Mouse (Mus musculus): ENCODE data around the gene Mtcl1. TPM values are rescaled to one million over a fixed set of nuclear protein-coding genes. Genes with fewer than 3 reads are reported as not detected.

The Mtcl1 gene
- polyA plus RNA-seq, 1 experiment from 2014 or later = 10.4 TPM

DNA sequence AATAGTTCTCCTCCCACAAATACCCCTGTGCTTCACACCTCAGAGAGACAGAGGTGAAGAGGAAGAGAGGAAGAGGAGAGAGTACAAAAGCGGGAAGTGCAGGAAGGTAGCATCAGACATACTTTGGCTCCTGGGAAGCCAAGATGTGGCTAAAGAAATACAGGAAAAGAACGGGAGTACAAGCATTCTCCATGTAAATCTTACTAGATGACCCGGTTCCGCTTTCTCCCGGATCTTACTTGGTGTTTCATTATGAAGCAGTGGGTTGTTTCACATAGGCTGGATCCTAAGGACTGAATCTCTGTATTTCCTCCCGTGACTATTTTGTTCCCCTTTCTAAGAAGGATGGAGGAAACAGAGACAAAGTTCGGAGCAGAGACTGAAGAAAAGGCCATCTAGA, 43.9 kb downstream of the Mtcl1 start:
- 54% methylated on average over 7 of the region's 7 CpGs for WGBS
- H3K36me3 ChIP-seq = no peaks in the 10 kb centered on the region
- H3K27ac ChIP-seq = no peak overlapping the region
- no peak overlapping the region for H3K4me3 ChIP-seq
- no peak overlapping the region for H3K9ac ChIP-seq
- H3K4me1 ChIP-seq = peaks cover 19% of the 10 kb centered on the region
- H3K27me3 ChIP-seq = no peaks in the 10 kb centered on the region
- no peaks in the 10 kb centered on the region for H3K9me3 ChIP-seq
- 0 out of 2 replicates have a peak overlapping the region, but pooled peaks have one; percentile 4 for H3K4me2 ChIP-seq (replicated peaks)
- no peak for ATAC-seq (ENCODE audit: insufficient number of reproducible peaks, insufficient read depth, low FRiP score, low TSS enrichment)

DNA sequence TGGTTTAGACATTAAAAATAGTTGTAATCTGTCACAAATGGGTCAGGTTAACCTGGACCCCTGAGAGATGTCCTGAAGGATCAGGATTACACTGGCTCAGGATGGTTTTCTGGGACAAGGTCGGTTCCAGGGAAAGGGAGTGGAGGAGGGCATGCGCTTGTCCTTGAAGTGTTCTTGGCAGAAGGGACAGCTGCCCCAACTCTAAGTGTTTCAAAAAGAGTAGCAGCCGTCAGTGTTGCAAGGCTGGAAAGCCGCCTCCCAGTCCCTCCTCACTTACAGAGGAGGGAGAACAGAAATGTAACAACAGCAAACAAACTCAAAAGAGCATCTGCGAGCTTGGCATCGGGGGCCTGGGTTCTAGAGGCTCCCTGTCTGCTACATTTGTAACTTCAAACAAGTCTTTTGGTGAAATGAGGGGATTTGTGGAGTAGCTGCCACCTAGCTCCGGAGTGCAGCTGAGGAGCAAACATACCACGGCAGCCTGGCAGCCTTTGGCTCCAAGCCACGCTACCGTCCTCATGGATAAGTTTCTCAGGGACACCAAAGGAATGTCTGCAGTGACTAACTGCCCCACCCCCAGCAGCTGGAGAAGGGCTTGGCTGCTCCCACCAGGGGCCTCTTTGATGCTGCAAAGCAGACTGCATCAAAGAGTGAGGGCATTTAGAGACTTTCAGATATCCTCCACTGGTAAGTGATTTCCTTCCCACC, 44.5 kb downstream of the Mtcl1 start:
- H3K9me3 ChIP-seq = no peaks in the 10 kb centered on the region
- H3K4me3 ChIP-seq = no peak overlapping the region
- no peak overlapping the region for H3K27ac ChIP-seq
- H3K9ac ChIP-seq = peak overlapping the region; percentile 27; the same call in 1 of the 2 replicates
- H3K36me3 ChIP-seq = no peaks in the 10 kb centered on the region
- H3K4me1 ChIP-seq = peaks cover 19% of the 10 kb centered on the region
- H3K27me3 ChIP-seq = no peaks in the 10 kb centered on the region
- ATAC-seq (ENCODE audit: insufficient number of reproducible peaks, insufficient read depth, low FRiP score, low TSS enrichment) = no peak
- WGBS = 30% methylated on average over 10 of the region's 10 CpGs
- H3K4me2 ChIP-seq (replicated peaks) = 0 out of 2 replicates have a peak overlapping the region, but pooled peaks have one; percentile 4

DNA sequence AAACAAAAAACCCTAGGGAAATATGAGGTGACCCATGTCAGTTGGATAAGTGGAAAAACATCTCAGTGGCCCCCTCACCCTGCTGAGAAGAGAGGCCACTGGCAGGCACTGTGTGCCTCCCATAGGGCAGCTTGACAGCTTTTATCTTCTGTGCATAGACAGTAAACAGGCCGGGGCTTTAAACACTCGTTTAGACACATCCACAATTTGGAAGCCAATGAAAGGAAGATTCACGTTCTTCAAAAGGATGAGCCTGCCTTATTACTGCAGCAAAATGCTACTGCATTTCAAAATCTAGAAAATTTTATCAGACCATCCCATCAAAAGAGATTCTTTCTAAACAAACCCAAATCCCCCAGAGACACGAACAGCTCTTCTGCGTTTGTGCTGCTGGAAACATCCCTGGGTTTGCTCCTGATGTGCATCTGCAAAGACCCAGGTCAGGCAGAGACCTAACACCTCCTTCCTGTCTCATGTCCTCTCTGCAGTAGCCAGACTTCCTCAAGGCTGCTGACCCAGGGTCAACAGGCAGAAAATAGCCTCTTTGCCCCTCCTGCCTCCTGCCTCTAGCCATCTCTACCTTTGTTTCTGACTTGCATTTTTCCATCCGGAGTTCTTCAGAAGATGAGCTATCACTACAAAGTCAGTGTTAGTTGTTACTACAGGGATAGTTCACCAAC, 46.6 kb downstream of the Mtcl1 start:
- H3K27ac ChIP-seq = no peak overlapping the region
- H3K4me1 ChIP-seq = peaks cover 18% of the 10 kb centered on the region
- ATAC-seq (ENCODE audit: insufficient number of reproducible peaks, insufficient read depth, low FRiP score, low TSS enrichment) = no peak
- H3K4me2 ChIP-seq (replicated peaks) = no peak overlapping the region
- H3K9ac ChIP-seq = no peak overlapping the region
- no peaks in the 10 kb centered on the region for H3K27me3 ChIP-seq
- H3K36me3 ChIP-seq = no peaks in the 10 kb centered on the region
- no peak overlapping the region for H3K4me3 ChIP-seq
- H3K9me3 ChIP-seq = no peaks in the 10 kb centered on the region
- WGBS = 15% methylated on average over 6 of the region's 6 CpGs

DNA sequence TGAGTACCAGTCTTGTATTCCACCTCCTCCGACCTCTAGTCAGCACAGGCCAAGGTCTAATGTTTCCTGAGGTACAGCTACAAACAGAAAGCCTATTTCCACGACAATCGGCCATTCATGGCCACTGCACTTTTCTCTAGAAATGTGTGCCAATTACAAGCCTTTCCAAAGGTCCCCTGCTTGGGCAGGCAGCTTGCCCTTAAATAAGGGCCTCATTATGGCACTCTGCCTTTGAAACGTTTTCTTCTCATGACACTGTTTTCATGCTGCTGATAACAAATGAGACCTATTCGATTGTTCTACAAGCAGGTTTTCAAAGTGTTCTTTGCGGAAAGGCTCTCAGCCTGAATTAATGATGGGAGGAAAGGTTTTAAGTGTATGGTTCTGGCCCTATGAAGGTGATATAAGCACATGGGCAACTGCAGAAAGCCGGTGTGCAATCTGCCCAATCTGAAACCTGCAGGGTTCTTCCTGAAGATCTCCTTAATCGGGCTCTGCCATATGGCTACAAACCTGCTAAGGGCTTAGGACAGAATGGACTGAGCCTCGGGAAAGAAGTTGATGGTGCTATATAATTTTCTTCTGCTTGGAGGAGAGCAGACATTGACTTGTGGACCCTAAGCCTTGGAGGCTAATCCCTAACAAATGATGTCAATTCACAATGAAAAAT, 47.8 kb downstream of the Mtcl1 start:
- no peaks in the 10 kb centered on the region for H3K36me3 ChIP-seq
- no peak overlapping the region for H3K9ac ChIP-seq
- H3K4me2 ChIP-seq (replicated peaks) = no peak overlapping the region
- H3K27ac ChIP-seq = no peak overlapping the region
- no peaks in the 10 kb centered on the region for H3K9me3 ChIP-seq
- H3K4me1 ChIP-seq = peaks cover 15% of the 10 kb centered on the region
- no peak overlapping the region for H3K4me3 ChIP-seq
- H3K27me3 ChIP-seq = no peaks in the 10 kb centered on the region
- no peak for ATAC-seq (ENCODE audit: insufficient number of reproducible peaks, insufficient read depth, low FRiP score, low TSS enrichment)
- 43% methylated on average over 9 of the region's 9 CpGs for WGBS

DNA sequence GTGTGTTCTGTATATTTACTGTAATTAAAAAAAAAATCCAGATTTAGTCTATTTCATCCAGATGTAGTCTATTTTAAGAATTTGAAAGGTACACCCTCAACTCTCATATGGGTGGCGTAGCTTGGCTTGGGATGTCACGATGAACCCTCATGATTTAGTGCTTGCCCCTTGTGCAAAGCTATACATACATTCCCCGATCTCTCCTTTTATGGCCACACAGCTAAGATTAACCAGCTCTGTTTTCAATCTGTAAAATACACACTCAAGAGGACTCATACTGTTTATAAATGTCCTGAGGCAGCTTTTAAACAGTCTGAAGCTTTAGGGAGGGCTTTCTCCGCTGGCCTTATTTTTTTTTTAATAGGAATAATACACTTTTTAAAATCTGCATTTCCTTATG, 49.8 kb downstream of the Mtcl1 start:
- no peak overlapping the region for H3K9ac ChIP-seq
- WGBS = 74% methylated on average over 4 of the region's 4 CpGs
- no peak overlapping the region for H3K4me2 ChIP-seq (replicated peaks)
- peaks cover 6% of the 10 kb centered on the region for H3K4me1 ChIP-seq
- H3K27ac ChIP-seq = no peak overlapping the region
- no peak overlapping the region for H3K4me3 ChIP-seq
- H3K9me3 ChIP-seq = peaks cover 4% of the 10 kb centered on the region; the same call in 1 of the 2 replicates
- no peaks in the 10 kb centered on the region for H3K36me3 ChIP-seq
- no peak for ATAC-seq (ENCODE audit: insufficient number of reproducible peaks, insufficient read depth, low FRiP score, low TSS enrichment)
- H3K27me3 ChIP-seq = no peaks in the 10 kb centered on the region

DNA sequence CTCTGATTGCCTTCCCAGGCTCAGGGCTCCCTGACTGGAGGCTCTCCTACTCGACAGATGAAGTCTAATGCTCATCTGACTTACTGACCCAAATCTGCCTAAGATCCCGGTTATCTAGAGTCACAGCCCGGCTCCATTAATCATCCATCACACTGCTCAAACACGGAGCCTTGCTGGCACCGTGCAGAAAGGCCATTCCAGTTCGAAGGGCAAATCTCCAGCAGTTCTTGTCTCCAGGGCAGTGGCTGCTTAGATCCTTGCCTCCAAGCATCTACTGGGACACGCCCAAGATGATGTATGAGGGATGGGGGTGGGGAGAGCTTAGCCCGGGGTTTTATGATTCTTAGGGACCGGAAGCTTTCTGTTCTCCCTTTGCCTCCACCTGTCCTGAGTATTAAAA, 55.0 kb downstream of the Mtcl1 start:
- Histone ChIP-seq H3K9me3 (peaks cover 4% of the 10 kb centered on the region; the same call in 1 of the 2 replicates), H3K4me3 (no peak overlapping the region), H3K4me1 (no peaks in the 10 kb centered on the region), H3K27ac (no peak overlapping the region), H3K36me3 (no peaks in the 10 kb centered on the region), H3K27me3 (no peaks in the 10 kb centered on the region), H3K9ac (no peak overlapping the region), H3K4me2 (replicated peaks) (no peak overlapping the region)
- no peak for ATAC-seq (ENCODE audit: insufficient number of reproducible peaks, insufficient read depth, low FRiP score, low TSS enrichment)
- 76% methylated on average over 9 of the region's 9 CpGs for WGBS

DNA sequence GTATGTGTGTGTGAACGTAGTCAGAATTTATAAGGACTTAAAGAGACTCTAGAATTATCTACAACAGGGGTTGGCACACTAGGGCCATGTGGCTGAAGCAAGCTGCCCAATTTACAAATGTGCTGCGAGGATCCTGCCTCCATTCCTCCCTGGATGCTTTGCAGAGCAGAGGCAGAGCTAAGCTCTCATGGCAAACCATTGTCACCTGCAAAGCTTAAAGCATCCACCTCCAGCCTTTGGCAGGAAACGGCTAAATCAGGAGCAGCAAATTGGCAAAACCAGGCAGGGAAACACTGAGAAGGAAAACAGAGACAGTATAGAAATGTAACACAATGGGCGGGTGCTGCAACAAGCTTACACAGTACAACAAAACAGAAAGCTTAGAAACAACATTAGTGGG, 61.2 kb downstream of the Mtcl1 start:
- WGBS = 75% methylated on average over 4 of the region's 4 CpGs
- Histone ChIP-seq H3K27me3 (no peaks in the 10 kb centered on the region), H3K9me3 (no peaks in the 10 kb centered on the region), H3K36me3 (0 out of 2 replicates have a peak, but pooled peaks cover 5% of the 10 kb centered on the region), H3K4me1 (no peaks in the 10 kb centered on the region), H3K27ac (no peak overlapping the region), H3K4me3 (no peak overlapping the region), H3K9ac (no peak overlapping the region), H3K4me2 (replicated peaks) (no peak overlapping the region)
- ATAC-seq (ENCODE audit: insufficient number of reproducible peaks, insufficient read depth, low FRiP score, low TSS enrichment) = no peak

DNA sequence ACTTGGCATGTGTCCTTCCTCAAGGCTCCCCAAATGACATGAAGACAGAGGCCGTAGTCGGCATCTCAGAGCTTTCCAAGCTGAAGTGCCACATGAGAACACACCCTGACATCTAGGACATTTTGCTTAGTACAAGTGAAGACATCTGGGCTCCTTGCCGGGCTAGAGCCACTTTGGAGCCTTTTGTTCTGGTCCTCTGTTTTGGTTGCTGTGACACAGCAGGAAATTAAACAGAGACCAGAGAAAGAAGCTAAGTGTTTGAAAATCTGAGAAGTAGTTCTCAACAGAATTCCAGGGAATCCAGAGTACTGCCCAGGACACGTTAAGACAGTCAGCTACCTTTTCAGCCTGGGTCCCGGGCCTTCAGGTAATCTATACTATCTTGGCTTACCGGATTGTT, 68.2 kb downstream of the Mtcl1 start:
- Histone ChIP-seq H3K9me3 (no peaks in the 10 kb centered on the region), H3K9ac (no peak overlapping the region), H3K4me1 (no peaks in the 10 kb centered on the region), H3K27ac (no peak overlapping the region), H3K36me3 (peaks cover 13% of the 10 kb centered on the region; the same call in 1 of the 2 replicates), H3K4me3 (no peak overlapping the region), H3K4me2 (replicated peaks) (no peak overlapping the region), H3K27me3 (no peaks in the 10 kb centered on the region; the same call in 1 of the 2 replicates)
- no peak for ATAC-seq (ENCODE audit: insufficient number of reproducible peaks, insufficient read depth, low FRiP score, low TSS enrichment)
- 67% methylated on average over 6 of the region's 6 CpGs for WGBS

DNA sequence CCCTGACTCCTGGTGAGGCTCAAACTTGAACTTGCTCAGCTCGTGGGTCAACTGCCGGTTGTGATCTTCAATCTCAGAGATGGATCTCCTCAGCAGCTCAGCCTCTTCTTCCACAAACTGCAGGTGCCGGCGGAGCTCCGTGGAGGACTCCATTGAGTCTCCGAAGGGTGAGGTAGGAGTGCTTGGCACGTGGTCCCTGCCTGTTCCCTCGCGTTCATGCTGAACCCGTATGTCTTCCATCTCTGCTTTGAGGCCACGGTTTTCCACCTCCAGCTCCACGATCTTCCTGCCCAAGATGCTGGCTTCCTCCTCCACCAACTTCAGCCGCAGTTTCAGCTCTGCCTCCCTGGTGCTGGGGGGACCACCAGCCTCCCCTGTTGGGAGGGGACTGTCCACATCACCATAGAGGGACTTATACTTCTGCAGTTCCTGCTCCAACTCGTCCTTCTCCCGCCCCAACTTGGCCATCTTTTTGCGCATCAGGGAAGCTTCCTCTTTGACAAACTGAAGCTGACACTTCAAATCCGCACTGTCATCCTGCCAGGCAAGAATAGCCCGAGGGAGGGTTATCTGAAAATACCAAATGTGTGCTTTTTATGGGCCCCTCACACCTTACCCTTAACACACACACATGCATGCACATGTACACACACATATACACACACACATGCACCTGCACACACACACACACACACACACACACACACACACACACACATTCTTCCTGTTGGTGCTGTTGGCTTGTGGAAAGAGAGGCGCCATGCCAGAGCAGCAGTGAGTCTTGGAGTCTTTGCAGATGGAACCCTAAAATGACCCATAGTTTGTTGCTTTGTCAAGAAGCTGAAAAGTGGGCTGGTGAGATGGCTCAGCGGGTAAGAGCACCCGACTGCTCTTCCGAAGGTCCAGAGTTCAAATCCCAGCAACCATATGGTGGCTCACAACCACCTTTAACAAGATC, 69.4 kb downstream of the Mtcl1 start:
- peaks cover 13% of the 10 kb centered on the region; the same call in 1 of the 2 replicates for H3K36me3 ChIP-seq
- H3K4me2 ChIP-seq (replicated peaks) = no peak overlapping the region
- WGBS = 92% methylated on average over 22 of the region's 22 CpGs
- no peak overlapping the region for H3K9ac ChIP-seq
- no peak overlapping the region for H3K27ac ChIP-seq
- H3K4me1 ChIP-seq = peaks cover 5% of the 10 kb centered on the region
- no peak for ATAC-seq (ENCODE audit: insufficient number of reproducible peaks, insufficient read depth, low FRiP score, low TSS enrichment)
- H3K9me3 ChIP-seq = no peaks in the 10 kb centered on the region
- no peaks in the 10 kb centered on the region; the same call in 1 of the 2 replicates for H3K27me3 ChIP-seq
- H3K4me3 ChIP-seq = no peak overlapping the region

DNA sequence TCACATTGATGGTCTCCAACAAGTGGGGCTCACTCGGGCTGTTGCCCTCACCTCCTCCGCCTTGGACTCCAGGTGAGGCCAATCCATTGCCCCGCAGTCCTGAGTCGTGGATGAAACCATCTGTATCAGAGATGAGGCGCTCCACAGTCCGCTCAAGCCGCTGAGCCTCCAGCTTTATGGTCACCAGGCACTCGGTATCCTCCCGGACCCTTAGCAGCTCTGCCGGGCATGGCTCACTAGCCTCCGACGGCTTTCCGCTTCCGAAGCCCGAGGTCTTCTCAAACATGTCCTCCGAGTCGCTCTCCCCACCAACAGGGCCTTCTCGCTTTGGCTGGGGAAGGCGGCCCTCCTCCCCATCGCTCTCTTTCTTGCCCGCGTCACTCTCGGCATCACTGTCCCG, 70.2 kb downstream of the Mtcl1 start:
- Histone ChIP-seq H3K4me2 (replicated peaks) (no peak overlapping the region), H3K4me1 (peaks cover 14% of the 10 kb centered on the region), H3K27ac (no peak overlapping the region), H3K9ac (no peak overlapping the region), H3K4me3 (no peak overlapping the region), H3K27me3 (no peaks in the 10 kb centered on the region; the same call in 1 of the 2 replicates), H3K36me3 (peaks cover 11% of the 10 kb centered on the region; the same call in 1 of the 2 replicates), H3K9me3 (no peaks in the 10 kb centered on the region)
- 95% methylated on average over 24 of the region's 24 CpGs for WGBS
- no peak for ATAC-seq (ENCODE audit: insufficient number of reproducible peaks, insufficient read depth, low FRiP score, low TSS enrichment)

DNA sequence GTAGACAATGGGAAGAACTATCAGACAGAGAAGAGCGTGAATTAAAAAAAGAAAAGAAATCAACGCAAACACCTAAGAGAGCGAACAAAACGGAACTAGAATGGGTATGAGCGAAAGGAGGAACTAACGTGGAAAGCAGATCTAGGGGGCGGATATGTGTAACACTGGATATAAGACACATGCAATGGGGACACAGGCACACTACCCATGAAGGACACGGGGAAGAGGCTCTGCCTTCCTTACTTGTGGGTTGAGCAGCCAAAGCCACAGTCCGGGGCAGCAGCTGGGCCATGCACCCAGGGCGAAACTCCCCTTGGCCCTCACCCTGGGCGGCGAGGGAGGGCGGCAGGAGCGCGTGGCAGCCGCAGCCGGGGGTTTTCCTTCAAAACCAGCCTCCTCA, 71.4 kb downstream of the Mtcl1 start:
- Histone ChIP-seq H3K4me1 (peaks cover 16% of the 10 kb centered on the region), H3K4me3 (no peak overlapping the region), H3K9ac (no peak overlapping the region), H3K36me3 (peaks cover 8% of the 10 kb centered on the region; the same call in 1 of the 2 replicates), H3K9me3 (no peaks in the 10 kb centered on the region), H3K27me3 (no peaks in the 10 kb centered on the region; the same call in 1 of the 2 replicates), H3K27ac (no peak overlapping the region), H3K4me2 (replicated peaks) (no peak overlapping the region)
- 90% methylated on average over 17 of the region's 17 CpGs for WGBS
- ATAC-seq (ENCODE audit: insufficient number of reproducible peaks, insufficient read depth, low FRiP score, low TSS enrichment) = no peak
